Mouse (Mus musculus) MEL (cell line): ENCODE measurements at regions not wholly inside any gene's neighbourhood (a gene's known extent, or its start where the extent isn't known, plus 50 kb on each side); places are given as distances from the start of the nearest gene placed in this dataset.

Experiments used
- CHD1 ChIP-seq: IDR thresholded peaks from 2 replicates; pipeline ENCODE4 v1.6.1; 2012; ENCODE audit warnings: low read depth, mild to moderate bottlenecking, inconsistent platforms, low read length, improper control_type of control experiment
- CTCF ChIP-seq, 3 experiments: IDR thresholded peaks in 2 of 3; conservative IDR thresholded peaks in 1 of 3; 2 replicates each; pipeline ENCODE4 v1.5.1; 2011 to 2012; ENCODE audit warnings: low read length in 3 of 3, low read depth in 2 of 3, mild to moderate bottlenecking in 2 of 3, improper control_type of control experiment in 1 of 3, inconsistent platforms in 1 of 3, mixed read lengths in 1 of 3, moderate library complexity in 1 of 3; ENCODE audit not compliant: control insufficient read depth in 1 of 3, insufficient read depth in 1 of 3, poor library complexity in 1 of 3, severe bottlenecking in 1 of 3
- MXI1 ChIP-seq: IDR thresholded peaks from 2 replicates; pipeline ENCODE4 v1.6.1; 2011; ENCODE audit warnings: mild to moderate bottlenecking, low read depth, low read length, improper control_type of control experiment
- POLR2A ChIP-seq, 2 experiments: IDR thresholded peaks; 2 replicates each; pipeline ENCODE4 v1.6.1; 2011 to 2012; ENCODE audit warnings: low read length in 2 of 2, mild to moderate bottlenecking in 2 of 2, control low read depth in 1 of 2, improper control_type of control experiment in 1 of 2, low read depth in 1 of 2, moderate library complexity in 1 of 2; ENCODE audit not compliant: control insufficient read depth in 1 of 2, insufficient read depth in 1 of 2, poor library complexity in 1 of 2
- UBTF ChIP-seq: IDR thresholded peaks from 2 replicates; pipeline ENCODE4 v1.6.1; 2012; ENCODE audit warnings: low read depth, mild to moderate bottlenecking, inconsistent platforms, low read length, improper control_type of control experiment, moderate library complexity, borderline replicate concordance; ENCODE audit not compliant: insufficient read depth

- TF ChIP-seq POLR2A (IDR thresholded peaks at IDR 0.05; ENCODE audit: control insufficient read depth in 1 of 2, insufficient read depth in 1 of 2, low read depth in 1 of 2, low read length in 2 of 2, poor library complexity in 1 of 2) (no peak), UBTF (no peak), CHD1 (no peak), MXI1 (no peak), CTCF (IDR thresholded peaks at IDR 0.05 in 2 of 3, conservative IDR thresholded peaks at IDR 0.05 in 1 of 3; ENCODE audit: control insufficient read depth in 1 of 3, insufficient read depth in 1 of 3, low read depth in 2 of 3, low read length in 3 of 3, poor library complexity in 1 of 3, severe bottlenecking in 1 of 3) (no peak)
These were observed 94.6 kb downstream of the Cog6 start for GRCm38 (mm10) chr3:52922411-52922810.
